ENCODE assay signal across 17 mouse cellular contexts in the genomic region with DNA sequence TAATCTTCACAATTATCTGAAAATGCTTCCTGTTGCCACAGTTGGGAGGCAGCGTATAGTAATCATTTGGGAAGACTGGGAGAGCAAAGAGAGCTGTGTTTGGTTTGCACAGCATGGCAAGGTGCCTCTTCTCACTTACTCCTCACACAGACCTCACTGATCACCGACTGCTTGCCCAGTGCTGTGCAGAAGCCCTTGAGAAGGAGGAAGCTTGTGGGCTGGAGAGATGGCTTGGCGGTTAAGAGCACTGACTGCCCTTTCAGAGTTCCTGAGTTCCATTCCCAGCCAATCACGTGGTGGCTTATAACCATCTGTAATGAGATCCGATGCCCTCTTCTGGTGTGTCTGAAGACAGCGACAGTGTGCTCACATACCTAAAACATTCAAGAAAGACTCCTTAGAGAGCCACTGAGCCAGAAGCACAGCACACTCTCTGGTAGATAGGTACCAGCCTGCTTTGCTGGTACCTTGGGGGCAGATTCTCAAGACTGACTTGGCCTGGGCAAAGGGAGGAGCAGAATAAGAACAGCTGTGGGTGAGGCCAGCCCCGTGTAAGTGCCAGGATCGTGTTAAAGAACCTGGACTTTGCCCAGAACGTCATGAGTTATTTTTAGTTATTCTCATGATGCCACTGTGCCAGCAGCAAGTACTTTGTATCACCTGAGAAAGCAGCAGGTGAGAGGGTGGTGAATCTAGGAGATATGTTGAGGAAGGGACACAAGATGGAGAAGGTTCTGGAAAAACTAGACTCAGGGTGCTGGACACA. TPM values are rescaled to one million over a fixed set of nuclear protein-coding genes. Genes with fewer than 3 reads are reported as not detected.
DNase-seq lines count a peak whose midpoint lies in the region; ATAC-seq and TF ChIP-seq lines count a peak whose summit lies in the region.
"Had no signal": no experiment of that assay in that cellular context is flagged by ENCODE, and none has a peak within 500 bp of the region (broad histone marks: within the 10 kb centered on the region; RNA-seq: fewer than 3 reads in every experiment).

No protein-coding gene starts in this region.

- H3K4me1 ChIP-seq in heart, embryonic 10.5 days: peaks cover 9% of the 10 kb centered on the region
- peaks cover 14% of the 10 kb centered on the region for H3K4me1 ChIP-seq in liver, postnatal 0 days (ENCODE audit: insufficient read depth)
- peaks cover 22% of the 10 kb centered on the region for H3K4me1 ChIP-seq in liver, embryonic 12.5 days
- H3K4me1 ChIP-seq in hindbrain, postnatal 0 days (ENCODE audit: insufficient read depth, low read length): peaks cover 13% of the 10 kb centered on the region

- no peak for TF ChIP-seq EP300 in liver, postnatal 0 days (IDR thresholded peaks at IDR 0.05; ENCODE audit: low read depth)

- H3K9ac ChIP-seq in liver, postnatal 0 days (replicated peaks): 0 out of 2 replicates have a peak overlapping the region, but pooled peaks have one; percentile 7
- H3K9ac ChIP-seq in liver, embryonic 12.5 days: no peak overlapping the region
- no peak overlapping the region for H3K9ac ChIP-seq in hindbrain, postnatal 0 days (replicated peaks; ENCODE audit: low read length)
- H3K9ac ChIP-seq: embryonic facial prominence, embryonic 15.5 days; forebrain, embryonic 12.5 days; heart, embryonic 13.5 days; liver, embryonic 14.5 days; midbrain, embryonic 15.5 days had no signal

- no peak overlapping the region for H3K4me3 ChIP-seq in heart, embryonic 10.5 days
- no peak overlapping the region for H3K4me3 ChIP-seq in liver, postnatal 0 days (ENCODE audit: low read depth, low read length)
- H3K4me3 ChIP-seq in liver, embryonic 12.5 days: no peak overlapping the region
- no peak overlapping the region for H3K4me3 ChIP-seq in hindbrain, postnatal 0 days (ENCODE audit: low read length)
- H3K4me3 ChIP-seq: embryonic facial prominence, embryonic 15.5 days; forebrain, embryonic 12.5 days; heart, embryonic 13.5 days; hindbrain, embryonic 10.5 days; midbrain, embryonic 15.5 days had no signal

- no peaks in the 10 kb centered on the region for H3K9me3 ChIP-seq in heart, embryonic 10.5 days
- H3K9me3 ChIP-seq in liver, postnatal 0 days (ENCODE audit: low read length): no peaks in the 10 kb centered on the region
- no peaks in the 10 kb centered on the region for H3K9me3 ChIP-seq in liver, embryonic 12.5 days (replicated peaks)
- H3K9me3 ChIP-seq in hindbrain, postnatal 0 days (ENCODE audit: low read length): no peaks in the 10 kb centered on the region
- H3K9me3 ChIP-seq: embryonic facial prominence, embryonic 15.5 days; forebrain, embryonic 12.5 days; heart, embryonic 13.5 days; hindbrain, embryonic 10.5 days; midbrain, embryonic 15.5 days had no signal

- DNase-seq in heart, embryonic 10.5 days (ENCODE audit: low spot score): peak; percentile 72
- DNase-seq in heart, postnatal 4 days: no peak
- DNase-seq in liver, postnatal 0 days: no peak
- DNase-seq in large intestine, adult 2 months (ENCODE audit: low read depth, low spot score): peak; percentile 80
- no peak for DNase-seq in adrenal gland, adult (ENCODE audit: inconsistent age in 2 of 2, low spot score in 1 of 2)
- no peak for DNase-seq in hindbrain, postnatal 0 days (ENCODE audit: low spot score)
- DNase-seq: lung, postnatal 4 days; thymus, postnatal 4 days had no signal

- no peak for TF ChIP-seq CTCF in liver, postnatal 0 days (IDR thresholded peaks at IDR 0.05; ENCODE audit: low read depth)
- no peak for TF ChIP-seq CTCF in hindbrain, postnatal 0 days (IDR thresholded peaks at IDR 0.05; ENCODE audit: low read depth)

- H3K4me2 ChIP-seq in liver, postnatal 0 days (ENCODE audit: low read depth, low read length): no peak overlapping the region
- H3K4me2 ChIP-seq in liver, embryonic 12.5 days: no peak overlapping the region
- no peak overlapping the region for H3K4me2 ChIP-seq in hindbrain, postnatal 0 days (ENCODE audit: low read depth, low read length)
- H3K4me2 ChIP-seq: embryonic facial prominence, embryonic 15.5 days; forebrain, embryonic 12.5 days; heart, embryonic 13.5 days; midbrain, embryonic 15.5 days had no signal

- H3K36me3 ChIP-seq in heart, embryonic 10.5 days: no peaks in the 10 kb centered on the region
- H3K36me3 ChIP-seq in liver, postnatal 0 days (replicated peaks; ENCODE audit: insufficient read depth, low read length): no peaks in the 10 kb centered on the region
- 0 out of 2 replicates have a peak, but pooled peaks cover 4% of the 10 kb centered on the region for H3K36me3 ChIP-seq in liver, embryonic 12.5 days
- no peaks in the 10 kb centered on the region for H3K36me3 ChIP-seq in hindbrain, postnatal 0 days (ENCODE audit: insufficient read depth, low read length)

- no peak for ATAC-seq in liver, postnatal 0 days
- no peak for ATAC-seq in liver, embryonic 12.5 days
- 0 out of 2 replicates have a peak, but pooled peaks have one; percentile 11 for ATAC-seq in granulocyte monocyte progenitor cell, adult 5-6 weeks (replicated peaks; ENCODE audit: poor library complexity, severe bottlenecking)
- ATAC-seq in hindbrain, postnatal 0 days: no peak
- ATAC-seq: inflammation-experienced regulatory T-cells, adult 6 months; midbrain, embryonic 15.5 days had no signal

- H3K27me3 ChIP-seq in heart, embryonic 10.5 days (ENCODE audit: insufficient read depth, poor library complexity, severe bottlenecking): no peaks in the 10 kb centered on the region
- no peaks in the 10 kb centered on the region for H3K27me3 ChIP-seq in liver, postnatal 0 days (ENCODE audit: insufficient read depth, low read length)
- H3K27me3 ChIP-seq in liver, embryonic 12.5 days (replicated peaks): no peaks in the 10 kb centered on the region
- H3K27me3 ChIP-seq in hindbrain, postnatal 0 days (ENCODE audit: insufficient read depth, low read length): no peaks in the 10 kb centered on the region
- H3K27me3 ChIP-seq: embryonic facial prominence, embryonic 15.5 days; forebrain, embryonic 12.5 days; heart, embryonic 13.5 days; midbrain, embryonic 15.5 days had no signal

- WGBS in heart, embryonic 10.5 days: 78% methylated on average over 9 of the region's 9 CpGs
- WGBS in liver, postnatal 0 days (ENCODE audit: insufficient replicate concordance): 49% methylated on average over 9 of the region's 9 CpGs
- WGBS in liver, embryonic 12.5 days (ENCODE audit: insufficient replicate concordance): 60% methylated on average over 9 of the region's 9 CpGs
- 30% methylated on average over 9 of the region's 9 CpGs for WGBS in large intestine, adult 2 months
- 81% methylated on average over 9 of the region's 9 CpGs for WGBS in hindbrain, postnatal 0 days

- no peak overlapping the region for H3K27ac ChIP-seq in heart, embryonic 10.5 days
- no peak overlapping the region for H3K27ac ChIP-seq in liver, postnatal 0 days (ENCODE audit: low read depth)
- no peak overlapping the region for H3K27ac ChIP-seq in liver, embryonic 12.5 days
- no peak overlapping the region for H3K27ac ChIP-seq in hindbrain, postnatal 0 days
- H3K27ac ChIP-seq: embryonic facial prominence, embryonic 15.5 days; forebrain, embryonic 12.5 days; heart, embryonic 13.5 days; hindbrain, embryonic 10.5 days; liver, embryonic 14.5 days; midbrain, embryonic 15.5 days had no signal

RNA-seq across cellular contexts. Expression of gene Oser1, which starts 1.4 kb away (rescaled TPM):
- polyA plus RNA-seq in heart, embryonic 10.5 days (2016; fragmentation: Nextera tagmentation; extraction: Ambion mirVana): 65.0 and 74.3 TPM in 2 replicates
- total RNA-seq in heart, postnatal 4 days (2021): 10 to 100 TPM; 21.6 to 24.2 TPM
- 42.6 and 50.4 TPM in 2 replicates for polyA plus RNA-seq in liver, postnatal 0 days (2015; fragmentation: Nextera tagmentation; extraction: Ambion mirVana)
- 41.3 and 43.0 TPM in 2 replicates for polyA plus RNA-seq in liver, embryonic 12.5 days (2016; fragmentation: Nextera tagmentation; extraction: Ambion mirVana)
- total RNA-seq in granulocyte monocyte progenitor cell, adult 5-6 weeks (2014; fragmentation: Nextera tagmentation): 76.0 and 92.9 TPM in 2 replicates
- 91.0 and 101 TPM in 2 replicates for total RNA-seq in granulocyte monocyte progenitor cell, adult 5-6 weeks (2017)
- polyA plus RNA-seq in large intestine, adult 2 months (2012; rRNA removed): 19.8 and 22.8 TPM in 2 replicates
- 22.9 and 29.5 TPM in 2 replicates for total RNA-seq in hindbrain, postnatal 0 days (2014; rRNA removed)
- polyA plus RNA-seq in hindbrain, postnatal 0 days (2015; fragmentation: Nextera tagmentation; extraction: Ambion mirVana): 59.6 and 60.5 TPM in 2 replicates

RNA-seq across cellular contexts. Expression of gene Gdap1l1, which starts 15.2 kb away (rescaled TPM):
- polyA plus RNA-seq in heart, embryonic 10.5 days (2016; fragmentation: Nextera tagmentation; extraction: Ambion mirVana): 0.21 and 1.1 TPM in 2 replicates
- not detected for total RNA-seq in heart, postnatal 4 days (2021)
- not detected in 2 replicates for polyA plus RNA-seq in liver, postnatal 0 days (2015; fragmentation: Nextera tagmentation; extraction: Ambion mirVana)
- 0.19 and 0.36 TPM in 2 replicates for polyA plus RNA-seq in liver, embryonic 12.5 days (2016; fragmentation: Nextera tagmentation; extraction: Ambion mirVana)
- total RNA-seq in granulocyte monocyte progenitor cell, adult 5-6 weeks (2014; fragmentation: Nextera tagmentation): not detected in 2 replicates
- not detected in 2 replicates for total RNA-seq in granulocyte monocyte progenitor cell, adult 5-6 weeks (2017)
- polyA plus RNA-seq in large intestine, adult 2 months (2012; rRNA removed): 0.86 and 1.9 TPM in 2 replicates
- 132 and 149 TPM in 2 replicates for total RNA-seq in hindbrain, postnatal 0 days (2014; rRNA removed)
- polyA plus RNA-seq in hindbrain, postnatal 0 days (2015; fragmentation: Nextera tagmentation; extraction: Ambion mirVana): 120 and 123 TPM in 2 replicates

RNA-seq across cellular contexts. Expression of gene Jph2, which starts 25.3 kb away (rescaled TPM):
- 32.5 and 43.7 TPM in 2 replicates for polyA plus RNA-seq in heart, embryonic 10.5 days (2016; fragmentation: Nextera tagmentation; extraction: Ambion mirVana)
- total RNA-seq in heart, postnatal 4 days (2021): 100 to 1,000 TPM; 366 to 416 TPM
- 0.11 and 0.19 TPM in 2 replicates for polyA plus RNA-seq in liver, postnatal 0 days (2015; fragmentation: Nextera tagmentation; extraction: Ambion mirVana)
- polyA plus RNA-seq in liver, embryonic 12.5 days (2016; fragmentation: Nextera tagmentation; extraction: Ambion mirVana): 0.12 and 0.16 TPM in 2 replicates
- not detected in 2 replicates for total RNA-seq in granulocyte monocyte progenitor cell, adult 5-6 weeks (2014; fragmentation: Nextera tagmentation)
- total RNA-seq in granulocyte monocyte progenitor cell, adult 5-6 weeks (2017): not detected in 2 replicates
- 17.8 and 18.1 TPM in 2 replicates for polyA plus RNA-seq in large intestine, adult 2 months (2012; rRNA removed)
- 1.2 and 1.4 TPM in 2 replicates for total RNA-seq in hindbrain, postnatal 0 days (2014; rRNA removed)
- 0.83 and 0.88 TPM in 2 replicates for polyA plus RNA-seq in hindbrain, postnatal 0 days (2015; fragmentation: Nextera tagmentation; extraction: Ambion mirVana)
- polyA plus RNA-seq: inflammation-experienced regulatory T-cells, adult 6 months had no signal

RNA-seq across cellular contexts. Expression of gene Fitm2, which starts 49.4 kb away (rescaled TPM):
- polyA plus RNA-seq in heart, embryonic 10.5 days (2016; fragmentation: Nextera tagmentation; extraction: Ambion mirVana): 13.0 and 19.2 TPM in 2 replicates
- total RNA-seq in heart, postnatal 4 days (2021): 10 to 100 TPM; 27.8 to 28.1 TPM
- polyA plus RNA-seq in liver, postnatal 0 days (2015; fragmentation: Nextera tagmentation; extraction: Ambion mirVana): 15.1 and 16.9 TPM in 2 replicates
- 6.7 and 7.0 TPM in 2 replicates for polyA plus RNA-seq in liver, embryonic 12.5 days (2016; fragmentation: Nextera tagmentation; extraction: Ambion mirVana)
- total RNA-seq in granulocyte monocyte progenitor cell, adult 5-6 weeks (2014; fragmentation: Nextera tagmentation): 2.7 and 2.9 TPM in 2 replicates
- total RNA-seq in granulocyte monocyte progenitor cell, adult 5-6 weeks (2017): 5.4 and 6.0 TPM in 2 replicates
- 6.3 and 6.6 TPM in 2 replicates for polyA plus RNA-seq in large intestine, adult 2 months (2012; rRNA removed)
- 26.5 and 33.2 TPM in 2 replicates for total RNA-seq in hindbrain, postnatal 0 days (2014; rRNA removed)
- polyA plus RNA-seq in hindbrain, postnatal 0 days (2015; fragmentation: Nextera tagmentation; extraction: Ambion mirVana): 14.9 and 15.1 TPM in 2 replicates

Comparison
In these comparisons a context has a peak if more than half of its experiments do, and no peak if none do; other contexts are left out.
1. DNase-seq: peak in heart, embryonic 10.5 days (single experiment) and large intestine, adult 2 months (single experiment); none in heart, postnatal 4 days (single experiment), liver, postnatal 0 days (single experiment), adrenal gland, adult (0 of 2) and hindbrain, postnatal 0 days (single experiment).
2. RNA of gene Gdap1l1, which starts 15.2 kb away (polyA plus RNA-seq): 120 to 123 TPM in hindbrain, postnatal 0 days; 0.21 to 1.1 TPM in heart, embryonic 10.5 days, 0.86 to 1.9 TPM in large intestine, adult 2 months, 0.19 to 0.36 TPM in liver, embryonic 12.5 days and not detected in liver, postnatal 0 days; every median in the first group is over 10 times any median in the second.
3. RNA of gene Jph2, which starts 25.3 kb away (polyA plus RNA-seq): 32.5 to 43.7 TPM in heart, embryonic 10.5 days and 17.8 to 18.1 TPM in large intestine, adult 2 months; 0.83 to 0.88 TPM in hindbrain, postnatal 0 days, 0.12 to 0.16 TPM in liver, embryonic 12.5 days and 0.11 to 0.19 TPM in liver, postnatal 0 days; every median in the first group is over 10 times any median in the second.